Mouse (Mus musculus) mature B cell (primary cell): ENCODE data around the gene Pfkfb3.

ENCODE experiments used
- in situ Hi-C: fragments of 300-500 bp; cut with MboI; formaldehyde crosslinking; loops from 2 replicates; pipeline ENCODE4 v1.14.3; 2019

Pfkfb3 gene

GRCm38 (mm10) chr2:11502255-11502765 is 51.6 kb downstream of the Pfkfb3 start:
- in situ Hi-C loops, result loop anchor here (5.0 to 10.0 kb wide), 2 partner anchors 40 to 168 kb away; no protein-coding TSS in a partner anchor

- in situ Hi-C loops, result loop anchor here (5.0 to 10.0 kb wide), 2 partner anchors 41 to 167 kb away; no protein-coding TSS in a partner anchor
Measured at GRCm38 (mm10) chr2:11501301-11502254, 52.3 kb downstream of the Pfkfb3 start.

- in situ Hi-C loops, result loop anchor here (5.0 to 10.0 kb wide), 2 partner anchors 42 to 166 kb away; no protein-coding TSS in a partner anchor
Measured at GRCm38 (mm10) chr2:11500666-11501065, 53.2 kb downstream of the Pfkfb3 start.

GRCm38 (mm10) chr2:11496601-11497031 is 57.3 kb downstream of the Pfkfb3 start:
- in situ Hi-C loops, result no loop called here

GRCm38 (mm10) chr2:11494841-11495255 is 59.0 kb downstream of the Pfkfb3 start:
- in situ Hi-C loops, result no loop called here

- in situ Hi-C loops, result no loop called here
Measured at GRCm38 (mm10) chr2:11492855-11493254, 61.0 kb downstream of the Pfkfb3 start.

GRCm38 (mm10) chr2:11491471-11491870 is 62.4 kb downstream of the Pfkfb3 start:
- in situ Hi-C loops, result no loop called here

GRCm38 (mm10) chr2:11490554-11490953 is 63.3 kb downstream of the Pfkfb3 start:
- in situ Hi-C loops, result no loop called here

- in situ Hi-C loops, result no loop called here
Measured at GRCm38 (mm10) chr2:11483226-11483625, 70.7 kb downstream of the Pfkfb3 start.

GRCm38 (mm10) chr2:11482364-11482763 is 71.5 kb downstream of the Pfkfb3 start:
- in situ Hi-C loops, result no loop called here

- in situ Hi-C loops, result no loop called here
Measured at GRCm38 (mm10) chr2:11478960-11479359, 74.9 kb downstream of the Pfkfb3 start.

- in situ Hi-C loops, result no loop called here
Measured at GRCm38 (mm10) chr2:11475316-11475715, 78.6 kb downstream of the Pfkfb3 start.

- in situ Hi-C loops, result no loop called here
Measured at GRCm38 (mm10) chr2:11464661-11465099, 89.2 kb downstream of the Pfkfb3 start.

GRCm38 (mm10) chr2:11460976-11461375 is 92.9 kb downstream of the Pfkfb3 start:
- in situ Hi-C loops, result no loop called here

- in situ Hi-C loops, result no loop called here
Measured at GRCm38 (mm10) chr2:11458494-11458893, 95.4 kb downstream of the Pfkfb3 start.

GRCm38 (mm10) chr2:11457904-11458303 is 96.0 kb downstream of the Pfkfb3 start:
- in situ Hi-C loops, result no loop called here

GRCm38 (mm10) chr2:11448711-11449110 is 105.2 kb downstream of the Pfkfb3 start:
- in situ Hi-C loops, result no loop called here

GRCm38 (mm10) chr2:11447865-11448264 is 106.0 kb downstream of the Pfkfb3 start:
- in situ Hi-C loops, result no loop called here

- in situ Hi-C loops, result no loop called here
Measured at GRCm38 (mm10) chr2:11445722-11446121, 108.2 kb downstream of the Pfkfb3 start.

- in situ Hi-C loops, result no loop called here
Measured at GRCm38 (mm10) chr2:11441864-11442263, 112.0 kb downstream of the Pfkfb3 start.

- in situ Hi-C loops, result no loop called here
Measured at GRCm38 (mm10) chr2:11438231-11438954, 115.5 kb downstream of the Pfkfb3 start.

- in situ Hi-C loops, result no loop called here
Measured at GRCm38 (mm10) chr2:11436353-11436752, 117.5 kb downstream of the Pfkfb3 start.
